Mouse (Mus musculus) effector memory CD4-positive, alpha-beta T cell, adult 7 months (primary cell): ENCODE results near the gene Aoc3. TPM values are rescaled to one million over a fixed set of nuclear protein-coding genes. Genes with fewer than 3 reads are reported as not detected.

Source experiments
- polyA plus RNA-seq: library from polyadenylated mRNA; unstranded; fragments of 100-300 nt; shearing (Covaris generic); gene quantifications from one replicate; pipeline ENCODE4 v1.2.1, GENCODE M21; 2017

The Aoc3 gene
- not detected for polyA plus RNA-seq

DNA sequence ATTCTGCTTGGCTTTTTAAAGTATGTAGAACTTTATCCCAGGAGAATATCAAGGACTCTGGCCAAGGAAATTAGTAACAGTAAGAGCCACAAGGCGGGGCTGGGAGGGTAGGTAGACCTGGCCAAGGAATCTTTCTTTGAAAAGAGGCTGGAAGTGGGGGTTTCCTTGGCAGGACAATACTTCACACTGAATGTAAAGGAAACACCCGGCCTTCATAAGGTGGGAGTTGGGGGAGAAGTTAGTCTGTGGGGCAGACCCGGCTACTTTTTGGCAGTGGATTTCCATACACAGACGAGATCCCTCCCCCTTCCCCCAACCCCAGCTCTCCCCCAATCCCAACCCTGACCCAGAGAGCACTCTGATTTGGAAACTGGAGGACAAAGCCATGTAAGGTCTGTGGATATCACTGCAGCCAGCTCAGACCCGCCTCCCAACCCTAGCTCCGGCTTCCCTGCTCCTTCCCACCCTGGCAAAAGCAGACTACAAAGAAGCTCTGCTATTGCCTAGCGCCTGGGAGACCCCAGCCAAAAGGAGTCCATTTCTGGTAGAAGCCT lies at the start of gene Aoc3:
Gene Aoc3 (plus strand): TSS at position 235 of the 554 bp plus-strand sequence.

DNA sequence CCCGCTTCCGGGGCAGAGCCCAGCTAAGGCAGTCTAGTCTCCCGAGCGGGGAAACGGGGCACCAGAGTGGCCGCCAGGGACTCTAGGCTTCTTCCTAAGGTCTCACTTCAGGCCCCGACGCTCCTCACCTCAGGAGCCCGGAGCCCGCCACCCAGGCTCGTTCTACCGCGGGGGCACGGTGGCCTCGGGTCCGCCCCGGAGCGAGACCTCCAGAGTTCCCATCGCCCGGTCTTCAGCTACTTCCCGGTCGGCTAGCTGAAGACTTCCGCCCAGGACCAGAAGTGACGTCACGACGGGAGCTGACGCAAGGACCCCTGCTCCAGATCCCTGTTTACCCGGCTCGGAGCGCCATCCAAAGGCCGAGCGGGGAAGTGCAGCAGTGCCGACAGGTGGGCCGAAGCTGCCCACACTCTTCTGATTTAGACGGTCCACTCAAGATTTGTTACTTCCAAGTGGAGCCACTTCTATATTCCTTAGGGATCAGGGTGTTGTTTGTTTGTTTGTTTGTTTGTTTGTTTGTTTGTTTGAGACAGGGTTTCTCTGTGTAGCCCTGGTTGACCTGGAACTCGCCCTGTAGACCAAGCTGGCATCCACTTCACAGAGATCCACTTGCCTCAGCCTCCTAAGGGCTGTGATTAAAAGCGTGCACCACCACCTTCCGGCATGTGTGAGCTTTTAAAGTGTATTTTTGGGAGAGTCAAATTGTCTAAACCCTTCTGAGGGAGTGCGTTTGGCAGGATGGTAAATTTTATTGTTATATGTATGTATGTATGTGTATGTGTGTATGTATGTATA lies 28.2 kb upstream of the Aoc3 start, which contains the start of gene Becn1:
Gene Becn1 (minus strand): TSS at position 283 of the 795 bp plus-strand sequence.

DNA sequence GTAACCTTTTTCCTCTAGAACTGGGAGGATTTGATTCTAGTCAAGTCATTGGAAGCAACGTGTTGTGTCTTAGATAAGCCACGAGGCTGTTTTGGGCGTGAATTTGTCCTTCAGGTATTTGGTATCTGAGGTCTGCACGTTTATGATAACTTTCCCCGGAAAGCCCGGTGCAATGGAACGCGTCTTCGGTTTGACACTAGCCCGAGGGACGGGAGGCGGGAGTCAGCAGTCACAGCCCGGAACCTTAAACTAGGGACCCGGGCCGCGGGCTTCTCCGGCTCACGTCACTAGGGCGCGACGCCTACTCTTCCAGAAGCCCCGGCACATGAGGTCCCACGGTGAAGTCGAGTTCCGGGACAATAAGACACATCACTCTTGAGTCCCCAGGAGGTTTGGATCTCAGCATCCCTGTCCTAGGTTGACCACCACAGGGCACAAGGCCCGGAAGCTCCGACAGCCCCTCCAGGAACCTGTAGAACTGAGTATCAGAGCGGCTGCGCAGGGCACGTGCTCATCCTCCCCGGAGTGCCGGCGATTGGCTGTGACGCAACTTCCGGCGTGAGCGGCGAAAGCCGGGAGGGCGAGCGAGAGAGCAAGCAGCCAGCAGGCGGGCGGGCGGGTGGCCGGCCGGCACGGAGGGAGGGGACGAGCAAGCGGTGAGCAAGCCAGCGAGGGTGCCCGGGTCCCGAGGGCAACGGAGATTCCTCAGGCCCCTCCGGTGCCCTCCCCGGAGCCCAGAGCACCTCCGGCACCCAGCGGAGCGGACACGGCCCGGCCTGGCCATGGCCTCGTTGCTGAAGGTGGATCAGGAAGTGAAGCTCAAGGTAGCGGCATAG lies 14.5 kb upstream of the Aoc3 start, which contains the start of gene Psme3:
Gene Psme3 (plus strand): TSS at position 549 of the 836 bp plus-strand sequence.

DNA sequence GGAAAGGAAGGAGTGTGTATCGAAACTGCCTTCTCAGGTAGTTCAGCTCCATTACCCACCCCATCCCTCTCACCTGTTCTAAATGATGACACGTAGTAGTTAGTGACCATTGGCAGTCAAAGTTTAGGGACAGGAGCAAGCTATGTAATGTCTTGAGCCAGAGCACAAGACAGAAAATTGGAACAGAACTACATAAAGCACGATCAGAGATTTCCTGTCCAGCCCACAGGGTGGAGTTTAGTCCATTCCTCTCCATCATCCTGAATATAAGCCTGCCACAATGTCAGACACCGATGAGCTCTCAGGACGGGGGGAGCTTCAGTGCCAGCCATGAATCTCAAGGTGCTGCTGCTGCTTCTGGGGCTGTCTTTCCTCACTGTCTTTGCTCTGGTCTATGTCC lies 5.6 kb upstream of the Aoc3 start, which contains the start of gene Aoc2:
Gene Aoc2 (plus strand): TSS at position 301 of the 400 bp plus-strand sequence.

DNA sequence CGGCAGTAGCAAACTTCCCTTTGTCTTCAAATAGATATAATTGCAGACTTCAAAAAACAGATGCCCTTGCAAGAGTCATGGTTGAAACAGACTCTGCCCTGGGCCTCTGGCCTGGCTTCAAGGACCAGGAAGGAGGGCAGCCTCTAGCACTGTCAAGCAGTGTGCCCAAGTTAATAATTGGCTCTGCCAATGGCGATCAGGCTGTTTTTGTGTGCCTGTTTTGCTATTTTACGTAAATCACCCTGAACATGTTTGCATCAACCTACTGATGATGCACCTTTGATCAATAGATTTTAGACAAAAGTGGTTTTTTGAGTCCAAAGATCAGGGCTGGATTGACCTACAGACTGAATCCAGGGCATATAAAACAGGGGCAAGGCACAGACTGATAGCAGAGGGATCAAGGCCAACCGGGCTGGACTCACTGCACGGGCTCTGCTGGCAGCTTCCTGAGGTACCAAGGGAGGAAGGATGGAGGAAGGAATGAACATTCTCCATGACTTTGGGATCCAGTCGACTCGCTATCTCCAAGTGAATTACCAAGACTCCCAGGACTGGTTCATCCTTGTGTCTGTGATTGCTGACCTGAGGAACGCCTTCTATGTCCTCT lies 37.0 kb downstream of the Aoc3 start, which contains the start of gene G6pc:
Gene G6pc (plus strand): TSS at position 236 of the 610 bp plus-strand sequence.

Other genes with a start within 250 kb of the Aoc3 start
- gene Coasy, start 248.0 kb upstream of the Aoc3 start, polyA plus RNA-seq, result 12.0 TPM
- 46.3 TPM for gene Mlx, start 243.3 kb upstream of the Aoc3 start, polyA plus RNA-seq
- gene Psmc3ip, start 235.2 kb upstream of the Aoc3 start, polyA plus RNA-seq, result 2.1 TPM
- gene Retreg3, start 210.7 kb upstream of the Aoc3 start, polyA plus RNA-seq, result 42.1 TPM
- 11.4 TPM for gene Tubg1, start 210.7 kb upstream of the Aoc3 start, polyA plus RNA-seq
- 0.27 TPM for gene Tubg2, start 174.7 kb upstream of the Aoc3 start, polyA plus RNA-seq
- gene Cntnap1, start 160.1 kb upstream of the Aoc3 start, polyA plus RNA-seq, result 0.11 TPM
- gene Plekhh3, start 159.3 kb upstream of the Aoc3 start, polyA plus RNA-seq, result not detected
- gene Ccr10, start 155.2 kb upstream of the Aoc3 start, polyA plus RNA-seq, result not detected
- 87.5 TPM for gene Ezh1, start 104.1 kb upstream of the Aoc3 start, polyA plus RNA-seq
- 2.8 TPM for gene Ramp2, start 84.6 kb upstream of the Aoc3 start, polyA plus RNA-seq
- gene Vps25, start 76.9 kb upstream of the Aoc3 start, polyA plus RNA-seq, result 87.7 TPM
- gene Wnk4, start 70.0 kb upstream of the Aoc3 start, polyA plus RNA-seq, result 0.30 TPM
- gene Cntd1, start 51.6 kb upstream of the Aoc3 start, polyA plus RNA-seq, result not detected
- gene Coa3, start 51.5 kb upstream of the Aoc3 start, polyA plus RNA-seq, result 48.4 TPM
- gene Becn1, start 28.3 kb upstream of the Aoc3 start, polyA plus RNA-seq, result 206 TPM
- gene Psme3, start 14.4 kb upstream of the Aoc3 start, polyA plus RNA-seq, result 167 TPM
- gene Aoc2, start 5.5 kb upstream of the Aoc3 start, polyA plus RNA-seq, result 3.3 TPM
- not detected for gene G6pc, start 37.0 kb downstream of the Aoc3 start, polyA plus RNA-seq
- gene Aarsd1, start 87.0 kb downstream of the Aoc3 start, polyA plus RNA-seq, result 26.2 TPM
- gene Gm27029, start 94.2 kb downstream of the Aoc3 start, polyA plus RNA-seq, result 3.5 TPM
- gene Rundc1, start 94.5 kb downstream of the Aoc3 start, polyA plus RNA-seq, result 33.8 TPM
- gene Ptges3l, start 94.7 kb downstream of the Aoc3 start, polyA plus RNA-seq, result 4.8 TPM
- 323 TPM for gene Rpl27, start 111.7 kb downstream of the Aoc3 start, polyA plus RNA-seq
- gene Ifi35, start 117.8 kb downstream of the Aoc3 start, polyA plus RNA-seq, result 127 TPM
- gene Rnd2, start 134.4 kb downstream of the Aoc3 start, polyA plus RNA-seq, result 0.27 TPM
- 0.62 TPM for gene Vat1, start 135.6 kb downstream of the Aoc3 start, polyA plus RNA-seq
- gene Brca1, start 221.3 kb downstream of the Aoc3 start, polyA plus RNA-seq, result 2.2 TPM
- gene Nbr1, start 221.5 kb downstream of the Aoc3 start, polyA plus RNA-seq, result 136 TPM